Mouse (Mus musculus): ENCODE measurements around the gene Msi2. TPM values are rescaled to one million over a fixed set of nuclear protein-coding genes. Genes with fewer than 3 reads are reported as not detected.

Gene Msi2
- polyA plus RNA-seq, 1 experiment: 18.3 TPM

DNA sequence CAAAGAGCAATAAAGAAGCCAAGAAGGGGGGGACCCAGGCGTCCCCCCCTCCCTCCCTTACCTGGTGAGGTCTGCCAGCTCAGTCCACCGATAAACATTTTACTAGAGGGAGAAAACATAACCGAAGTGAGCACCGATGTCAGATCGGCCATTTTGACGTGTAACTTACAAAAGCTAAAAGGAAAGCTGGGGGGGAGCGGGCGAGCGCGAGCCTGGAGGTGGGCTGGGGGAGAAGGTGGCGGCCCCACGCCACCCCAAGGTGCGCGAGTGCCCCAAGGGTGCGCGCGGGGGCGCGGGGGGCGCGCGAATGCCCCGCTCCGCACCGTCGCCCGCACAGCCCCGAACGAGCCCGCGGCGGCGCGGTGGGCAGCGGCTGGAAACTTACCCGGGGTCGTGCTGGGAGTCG, 666 bp downstream of the Msi2 start:
- no peak for TF ChIP-seq GATA1 (IDR thresholded peaks at IDR 0.05; ENCODE audit: low read length)

DNA sequence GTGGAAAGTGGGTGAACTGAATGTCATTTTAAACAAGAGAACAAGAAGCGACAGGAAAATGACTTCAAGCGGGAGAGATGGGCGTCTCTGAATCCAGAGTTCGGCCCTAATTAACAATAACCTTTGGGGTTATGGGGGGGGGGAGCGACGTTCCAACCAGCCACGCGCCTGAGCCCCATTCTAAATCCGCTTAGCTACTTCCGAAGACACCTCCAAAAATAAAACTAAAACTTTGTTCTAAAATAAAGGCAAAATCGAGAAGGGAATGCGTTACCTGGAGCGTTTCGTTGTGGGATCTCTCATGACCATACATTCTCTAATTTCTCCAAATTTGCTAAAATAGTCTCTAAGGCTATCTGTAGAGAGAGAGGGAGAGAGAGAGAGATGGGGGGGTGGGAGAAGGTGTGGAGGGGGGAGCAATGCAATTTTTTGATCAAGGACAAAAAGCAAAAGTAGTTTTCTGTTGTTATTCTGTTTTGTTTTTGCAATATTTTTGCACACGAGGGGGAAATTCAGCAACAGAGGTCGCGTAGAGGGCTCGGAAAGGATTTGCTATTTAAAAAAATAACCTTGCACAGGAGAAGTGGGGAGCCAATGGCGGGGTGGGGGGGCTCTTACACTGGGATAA, 1.2 kb downstream of the Msi2 start:
- no peak for TF ChIP-seq GATA1 (IDR thresholded peaks at IDR 0.05; ENCODE audit: low read length)

DNA sequence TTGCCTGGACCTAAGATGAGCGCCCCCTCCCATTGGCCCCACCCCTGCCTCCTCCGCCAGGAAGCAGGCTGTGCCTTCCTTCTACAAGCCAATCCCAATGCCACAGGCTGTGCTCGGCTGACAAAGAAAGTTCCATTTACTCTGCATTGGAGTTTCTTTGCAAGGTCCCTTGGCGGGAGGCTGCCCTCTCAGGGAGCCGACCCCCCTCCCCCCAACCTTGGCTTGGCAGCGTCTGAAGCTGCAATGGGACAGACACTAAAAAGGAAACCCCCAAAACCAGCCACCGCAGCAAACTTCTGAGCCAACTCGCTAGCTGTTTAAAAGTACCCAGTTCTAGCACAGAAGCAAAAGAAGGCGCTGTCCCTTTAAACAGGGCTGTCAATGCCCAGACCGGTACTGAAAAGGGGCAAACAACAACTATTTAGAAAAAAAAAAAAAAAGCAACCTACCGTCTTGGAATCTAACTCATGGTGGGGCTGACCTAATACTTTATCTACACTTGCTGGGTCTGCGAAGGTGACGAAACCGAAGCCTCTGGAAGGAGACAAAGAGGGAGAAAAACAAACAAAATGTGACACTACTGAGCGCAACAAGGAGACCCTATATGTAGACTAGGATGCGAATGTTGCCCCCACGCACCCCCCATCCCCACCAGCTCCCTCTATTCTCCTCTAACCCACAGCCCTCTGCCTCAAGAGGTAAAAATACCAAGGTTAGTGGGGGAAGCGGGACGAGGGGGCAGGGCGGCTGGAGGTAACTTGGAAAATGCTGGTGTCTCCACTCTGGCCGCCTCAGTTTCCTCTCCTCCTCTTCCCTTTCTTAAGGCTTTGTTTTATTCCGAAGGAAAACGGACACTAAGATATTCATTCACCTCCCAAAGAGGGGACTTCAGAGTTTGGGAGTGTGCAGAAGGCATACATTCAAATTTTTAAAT, 2.0 kb downstream of the Msi2 start:
- TF ChIP-seq GATA1 (IDR thresholded peaks at IDR 0.05; ENCODE audit: low read length): no peak

DNA sequence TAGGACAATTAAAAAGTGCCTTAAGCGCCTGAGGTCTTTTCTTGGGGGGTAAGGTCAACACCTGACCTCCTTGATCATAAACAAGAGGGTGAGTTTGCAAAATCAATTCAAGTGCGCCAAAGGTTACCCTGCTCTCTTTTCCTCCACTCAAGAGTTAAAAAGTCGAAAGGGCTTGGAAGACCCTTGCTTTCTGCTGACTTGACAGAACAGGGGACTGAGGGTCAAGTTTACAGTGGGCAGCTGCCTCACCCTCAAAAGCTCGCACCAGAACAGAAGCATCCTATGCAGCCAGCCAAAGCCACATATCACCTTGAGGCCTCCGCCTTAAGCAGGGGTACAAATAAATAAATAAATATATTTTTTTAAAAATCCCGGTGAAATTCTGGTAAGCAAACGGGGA, 3.0 kb downstream of the Msi2 start:
- no peak for TF ChIP-seq GATA1 (IDR thresholded peaks at IDR 0.05; ENCODE audit: low read length)

DNA sequence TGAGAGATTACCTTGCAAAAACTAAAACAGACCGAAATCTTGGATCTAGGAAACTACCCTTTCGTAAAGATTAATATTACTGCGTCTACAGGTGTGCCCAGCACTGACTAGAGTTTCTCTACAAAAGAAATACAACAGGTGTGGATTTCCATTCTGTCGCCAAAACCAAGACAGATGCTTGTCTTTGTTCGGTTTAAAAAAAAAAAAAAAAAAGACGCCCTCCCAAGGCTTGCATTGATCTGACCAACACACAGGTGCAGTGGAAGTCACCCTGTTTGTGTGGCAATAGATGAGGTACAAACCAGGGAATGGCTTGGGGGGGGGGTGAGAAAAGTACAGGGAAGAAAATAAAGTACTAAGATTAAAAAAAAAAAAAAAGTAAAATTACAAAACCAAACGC, 4.2 kb downstream of the Msi2 start:
- no peak for TF ChIP-seq GATA1 (IDR thresholded peaks at IDR 0.05; ENCODE audit: low read length)

DNA sequence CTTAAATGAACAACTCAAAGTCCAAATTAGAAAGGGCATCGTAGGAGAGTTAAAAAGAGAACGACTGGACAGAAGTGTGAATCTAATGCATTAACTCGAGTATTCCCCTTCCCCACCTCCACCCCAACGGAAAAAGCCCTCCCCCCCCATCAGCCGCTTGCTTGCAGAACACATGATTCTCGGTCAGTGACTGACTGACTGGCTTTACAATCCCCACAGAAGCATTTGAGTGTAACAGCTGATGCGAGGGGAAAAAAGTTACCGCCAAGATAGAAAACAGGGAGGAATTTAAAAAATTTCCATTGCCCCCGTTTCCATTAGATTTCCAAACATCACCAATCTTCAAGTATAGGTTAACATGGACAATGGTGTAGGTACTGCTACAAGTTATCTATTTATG, 4.8 kb downstream of the Msi2 start:
- no peak for TF ChIP-seq GATA1 (IDR thresholded peaks at IDR 0.05; ENCODE audit: low read length)

DNA sequence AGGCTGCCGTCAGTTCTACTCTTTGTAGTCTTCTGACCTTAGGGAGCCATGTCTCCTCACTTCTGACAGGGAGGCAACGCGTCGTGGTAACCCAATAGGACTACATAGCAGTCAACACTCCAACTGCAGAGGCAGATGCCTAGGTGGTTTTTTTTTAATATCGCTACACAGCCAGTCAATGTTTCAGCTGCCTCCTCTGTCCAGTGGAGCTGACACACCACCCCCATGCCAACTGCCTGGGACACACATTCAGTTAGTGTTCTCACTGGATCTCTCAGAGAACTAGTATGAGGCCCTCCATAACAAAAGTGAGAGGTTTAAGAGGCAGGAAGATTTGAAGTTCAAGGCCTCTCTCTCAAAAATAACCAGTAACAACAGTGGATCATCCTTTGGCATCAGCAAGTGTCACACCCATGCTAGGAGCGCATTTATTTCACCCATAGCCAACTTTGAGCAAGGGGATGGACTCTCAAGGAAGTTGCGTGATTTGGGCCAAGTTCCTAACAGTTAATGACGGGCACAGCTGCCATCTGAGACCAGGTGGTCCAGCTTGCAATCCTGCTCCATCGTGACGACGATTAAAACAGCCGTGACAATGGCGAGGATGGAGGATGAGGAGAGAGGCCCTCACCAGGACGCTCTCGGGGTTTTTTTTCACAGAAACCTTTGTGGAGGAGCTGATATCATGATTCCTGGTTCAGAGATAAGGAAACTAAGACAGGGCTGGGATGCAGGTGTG, 8.3 kb downstream of the Msi2 start:
- no peak for TF ChIP-seq GATA1 (IDR thresholded peaks at IDR 0.05; ENCODE audit: low read length)

DNA sequence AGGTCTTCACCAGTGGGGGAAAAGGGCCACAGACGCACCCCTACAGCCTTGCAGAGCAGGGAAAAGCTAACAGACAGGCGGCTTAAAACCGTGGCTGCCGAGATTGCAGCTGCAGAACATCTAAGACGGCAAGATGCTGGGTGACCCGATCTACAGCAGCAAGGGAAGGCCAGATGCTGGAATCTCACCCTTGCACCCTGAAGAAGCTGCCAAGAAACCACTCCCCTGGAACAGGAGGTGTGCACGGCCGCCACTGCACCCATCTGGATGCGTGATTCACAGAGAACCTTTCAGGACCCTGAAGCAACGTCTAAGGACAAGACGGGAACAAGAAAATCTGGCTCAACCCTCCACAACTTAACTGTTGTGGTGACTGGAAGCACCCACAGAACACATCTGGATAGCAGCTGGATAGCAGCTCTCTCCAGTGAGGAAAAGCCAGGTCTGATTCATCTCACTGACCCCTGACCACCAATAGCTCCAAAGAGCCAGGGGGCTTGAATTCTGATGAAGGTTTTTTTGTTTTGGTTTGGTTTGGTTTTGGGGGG, 11.0 kb downstream of the Msi2 start:
- TF ChIP-seq GATA1 (IDR thresholded peaks at IDR 0.05; ENCODE audit: low read length): no peak

DNA sequence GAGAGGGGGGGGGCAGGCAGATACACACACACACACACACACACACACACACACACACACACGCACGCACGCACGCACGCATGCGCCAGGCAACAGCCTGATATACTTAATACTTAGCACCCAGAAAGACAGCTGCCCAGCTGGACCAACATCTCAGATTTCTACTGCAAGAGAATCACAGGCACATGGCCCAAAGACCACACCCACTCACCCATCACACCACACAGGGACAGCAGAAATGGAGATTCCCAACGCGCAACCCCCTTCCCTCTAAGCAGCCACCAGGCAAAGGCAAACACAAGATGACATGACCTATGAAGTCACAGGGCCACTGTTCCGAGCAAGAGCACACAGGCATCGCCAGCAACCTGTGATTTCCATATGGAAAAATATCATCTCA, 13.6 kb downstream of the Msi2 start:
- TF ChIP-seq GATA1 (IDR thresholded peaks at IDR 0.05; ENCODE audit: low read length): no peak

DNA sequence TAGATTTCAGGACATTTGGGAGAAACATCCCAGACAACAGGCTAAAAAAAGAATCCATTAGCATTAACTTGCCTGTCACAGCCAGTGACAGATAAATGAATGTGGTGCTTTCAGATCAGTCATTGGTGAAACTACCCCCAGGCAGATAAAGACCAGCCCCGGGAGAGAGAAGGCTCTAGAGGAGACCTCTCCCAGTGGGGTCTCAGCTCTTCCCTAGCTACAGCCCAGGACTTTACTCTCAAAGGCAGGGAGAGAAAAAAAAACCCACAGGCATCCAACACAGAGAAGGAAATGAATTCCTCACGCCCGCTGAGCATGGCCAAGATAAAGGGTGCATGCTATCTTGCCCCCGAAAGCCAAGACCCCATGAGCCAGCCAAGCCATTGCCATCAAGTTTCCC, 15.1 kb downstream of the Msi2 start:
- no peak for TF ChIP-seq GATA1 (IDR thresholded peaks at IDR 0.05; ENCODE audit: low read length)

DNA sequence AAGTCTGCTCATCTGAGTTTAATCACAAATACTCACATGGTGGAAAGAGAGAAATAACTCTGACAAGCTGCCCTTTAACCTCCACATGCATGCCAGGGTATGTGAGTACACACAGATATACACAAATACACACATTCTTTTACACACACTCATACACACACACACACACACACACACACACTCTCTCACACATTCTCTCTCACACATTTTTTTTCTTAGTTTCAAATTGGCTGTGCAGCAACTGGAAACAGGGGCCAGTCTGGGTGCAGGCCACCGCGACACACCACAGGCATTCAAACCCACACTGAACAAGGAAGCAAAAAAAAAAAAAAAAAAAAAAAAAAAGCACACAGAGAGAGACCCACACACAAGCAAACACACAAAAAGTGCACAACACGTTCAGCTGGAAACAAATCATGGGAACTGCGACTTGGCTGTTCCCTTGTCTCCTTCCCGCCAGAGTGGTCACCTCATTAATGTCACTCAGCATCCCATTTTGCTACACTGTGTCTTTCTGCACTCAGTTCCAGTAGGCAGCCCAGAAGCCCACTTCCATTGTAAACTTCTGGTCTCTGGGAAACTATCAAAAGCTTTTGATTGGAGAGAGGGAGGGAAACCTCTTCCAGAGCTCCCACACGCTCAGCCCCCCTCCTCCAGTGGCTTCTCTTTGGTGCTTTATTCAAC, 16.2 kb downstream of the Msi2 start:
- no peak for TF ChIP-seq GATA1 (IDR thresholded peaks at IDR 0.05; ENCODE audit: low read length)

DNA sequence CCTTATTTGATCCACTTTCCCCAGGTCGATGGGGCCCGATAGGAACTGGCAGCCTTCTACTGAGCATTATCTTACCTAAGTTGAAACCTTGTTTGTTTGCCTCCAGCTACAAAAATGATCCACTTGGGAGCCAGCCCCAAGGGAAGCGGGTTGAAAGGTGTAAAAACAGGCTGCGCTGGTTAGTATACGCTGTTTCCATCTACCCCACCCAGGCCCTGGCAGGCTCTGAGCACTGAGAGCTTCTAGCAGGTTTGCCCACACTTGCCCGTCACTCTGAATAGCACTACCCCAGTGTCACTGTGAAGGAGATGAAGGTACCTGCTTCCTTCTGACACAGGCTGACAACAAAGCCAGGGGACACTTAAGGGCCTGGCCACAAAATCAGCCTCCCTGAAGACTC, 17.3 kb downstream of the Msi2 start:
- no peak for TF ChIP-seq GATA1 (IDR thresholded peaks at IDR 0.05; ENCODE audit: low read length)

DNA sequence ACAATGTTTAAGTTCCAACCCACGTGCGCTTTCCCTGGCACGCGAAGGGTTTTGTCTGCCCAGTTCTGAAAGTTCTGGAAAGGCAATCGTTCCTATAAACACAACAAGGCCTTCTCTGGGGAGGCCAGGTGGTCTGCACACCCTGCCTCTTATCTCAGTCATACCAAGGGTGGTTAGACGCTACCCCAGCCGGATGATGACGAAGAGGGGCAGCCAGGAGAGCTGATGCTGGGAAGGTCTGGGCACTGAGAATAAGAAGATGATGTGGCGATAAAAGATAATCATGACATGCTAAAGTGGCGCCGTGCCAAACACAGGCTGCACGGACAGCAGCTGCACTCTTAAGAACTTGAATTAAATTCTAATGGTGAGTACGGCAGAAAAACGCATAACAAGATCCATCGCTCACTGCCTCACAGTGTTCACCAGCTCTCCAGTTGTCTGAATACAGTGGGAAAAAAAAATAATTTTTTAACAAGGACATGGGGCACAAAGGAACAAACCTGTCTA, 18.1 kb downstream of the Msi2 start:
- no peak for TF ChIP-seq GATA1 (IDR thresholded peaks at IDR 0.05; ENCODE audit: low read length)

DNA sequence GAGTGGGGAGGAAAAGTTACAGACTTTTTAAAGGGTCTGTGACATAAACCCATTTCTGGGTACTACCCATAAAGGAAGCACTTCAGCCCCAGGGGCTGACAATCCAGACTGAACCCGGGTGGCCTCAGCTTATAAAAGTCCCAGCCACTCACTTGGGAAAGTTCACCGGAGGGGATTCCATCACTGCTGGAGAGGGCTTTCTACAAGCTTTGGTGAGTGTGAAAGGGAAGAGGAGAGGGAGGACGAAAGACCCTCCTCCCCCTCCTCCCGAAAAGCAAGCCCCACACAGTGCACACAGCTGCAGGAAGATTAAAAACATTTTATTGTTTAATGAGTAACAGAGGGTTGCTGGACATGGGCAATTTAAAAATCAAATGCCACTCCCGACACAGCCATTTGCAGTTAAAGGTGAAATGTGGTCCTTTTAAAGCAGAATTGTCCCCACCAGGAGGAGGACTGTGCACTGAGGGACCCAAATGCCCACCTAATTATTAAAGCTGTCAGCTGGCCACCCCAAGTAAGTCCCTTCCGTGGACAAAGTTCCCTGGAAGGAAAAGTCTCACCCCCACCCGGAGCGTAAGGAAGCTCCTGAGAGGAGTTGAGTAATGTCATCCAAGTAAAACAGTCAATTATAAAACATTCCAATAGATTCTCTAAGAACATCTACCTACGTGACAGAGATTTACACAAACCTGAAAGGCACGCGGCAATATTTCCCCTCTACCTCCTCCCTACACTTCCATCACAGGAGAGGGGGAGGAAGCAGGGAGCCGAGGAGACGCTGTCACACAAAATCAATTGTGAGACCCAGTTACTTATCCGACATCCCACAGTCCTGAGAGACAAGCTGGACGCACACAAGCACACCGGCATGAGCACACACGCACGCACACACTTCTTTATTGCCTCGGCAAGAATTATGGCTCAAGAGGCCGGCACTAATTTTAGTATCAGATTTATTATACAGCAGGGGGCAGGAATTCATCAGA, 24.1 kb downstream of the Msi2 start:
- TF ChIP-seq GATA1 (IDR thresholded peaks at IDR 0.05; ENCODE audit: low read length): no peak

Data from G1E-ER4 (cell line).